Mouse (Mus musculus): ENCODE data around the gene Cfap299. TPM values are rescaled to one million over a fixed set of nuclear protein-coding genes. Genes with fewer than 3 reads are reported as not detected.

Gene Cfap299
- polyA plus RNA-seq, 1 experiment from 2014 or later: 0.51 TPM

- Histone ChIP-seq H3K27me3 (no peaks in the 10 kb centered on the region), H3K9ac (replicated peaks) (no peak overlapping the region), H3K4me3 (replicated peaks) (no peak overlapping the region), H3K36me3 (no peaks in the 10 kb centered on the region), H3K4me1 (replicated peaks) (peaks cover 7% of the 10 kb centered on the region; the same call in 1 of the 2 replicates), H3K4me2 (no peak overlapping the region), H3K27ac (no peak overlapping the region), H3K9me3 (no peaks in the 10 kb centered on the region)
- ATAC-seq (ENCODE audit: insufficient number of reproducible peaks, insufficient read depth, low FRiP score, low TSS enrichment, low read depth): no peak
- WGBS: 35% methylated on average over 5 of the region's 5 CpGs
Measured at GRCm38 (mm10) chr5:98550285-98550684, 221.2 kb downstream of the Cfap299 start.

GRCm38 (mm10) chr5:98550873-98551272 lies 221.8 kb downstream of the Cfap299 start:
- no peaks in the 10 kb centered on the region for H3K36me3 ChIP-seq
- H3K9me3 ChIP-seq: no peaks in the 10 kb centered on the region
- no peak overlapping the region for H3K4me3 ChIP-seq (replicated peaks)
- 75% methylated on average over 1 of the region's 1 CpGs for WGBS
- no peaks in the 10 kb centered on the region for H3K27me3 ChIP-seq
- peaks cover 7% of the 10 kb centered on the region; the same call in 1 of the 2 replicates for H3K4me1 ChIP-seq (replicated peaks)
- no peak overlapping the region for H3K27ac ChIP-seq
- ATAC-seq (ENCODE audit: insufficient number of reproducible peaks, insufficient read depth, low FRiP score, low TSS enrichment, low read depth): no peak
- H3K9ac ChIP-seq (replicated peaks): no peak overlapping the region
- H3K4me2 ChIP-seq: no peak overlapping the region

- ATAC-seq (ENCODE audit: insufficient number of reproducible peaks, insufficient read depth, low FRiP score, low TSS enrichment, low read depth): no peak
- H3K27me3 ChIP-seq: no peaks in the 10 kb centered on the region
- peaks cover 7% of the 10 kb centered on the region; the same call in 1 of the 2 replicates for H3K4me1 ChIP-seq (replicated peaks)
- H3K9me3 ChIP-seq: no peaks in the 10 kb centered on the region
- H3K4me3 ChIP-seq (replicated peaks): no peak within 1 kb of the TSS
- H3K27ac ChIP-seq: no peak within 1 kb of the TSS
- H3K4me2 ChIP-seq: no peak within 1 kb of the TSS
- H3K9ac ChIP-seq (replicated peaks): no peak within 1 kb of the TSS
- H3K36me3 ChIP-seq: no peaks in the 10 kb centered on the region
Measured at GRCm38 (mm10) chr5:98552395-98552794, 223.3 kb downstream of the Cfap299 start, which contains the start of gene Gm11111. Gm11111 (plus strand) TSS chr5:98552695.

GRCm38 (mm10) chr5:98552811-98553601 lies 223.9 kb downstream of the Cfap299 start:
- Histone ChIP-seq H3K4me2 (no peak overlapping the region), H3K36me3 (no peaks in the 10 kb centered on the region), H3K27me3 (no peaks in the 10 kb centered on the region), H3K4me1 (replicated peaks) (peaks cover 7% of the 10 kb centered on the region; the same call in 1 of the 2 replicates), H3K27ac (no peak overlapping the region), H3K9me3 (no peaks in the 10 kb centered on the region), H3K4me3 (replicated peaks) (no peak overlapping the region), H3K9ac (replicated peaks) (no peak overlapping the region)
- ATAC-seq (ENCODE audit: insufficient number of reproducible peaks, insufficient read depth, low FRiP score, low TSS enrichment, low read depth): no peak
- 58% methylated on average over 7 of the region's 7 CpGs for WGBS

- no peaks in the 10 kb centered on the region for H3K27me3 ChIP-seq
- WGBS: 89% methylated on average over 4 of the region's 4 CpGs
Measured at GRCm38 (mm10) chr5:98561301-98561700, 232.2 kb downstream of the Cfap299 start.

GRCm38 (mm10) chr5:98562806-98563205 lies 233.7 kb downstream of the Cfap299 start:
- no peak overlapping the region for H3K4me3 ChIP-seq (replicated peaks)
- no peaks in the 10 kb centered on the region for H3K36me3 ChIP-seq
- no peak for ATAC-seq (ENCODE audit: insufficient number of reproducible peaks, insufficient read depth, low FRiP score, low TSS enrichment, low read depth)
- H3K4me2 ChIP-seq: no peak overlapping the region
- WGBS: 72% methylated on average over 9 of the region's 9 CpGs
- no peak overlapping the region for H3K9ac ChIP-seq (replicated peaks)
- H3K4me1 ChIP-seq (replicated peaks): peaks cover 5% of the 10 kb centered on the region; the same call in 1 of the 2 replicates
- no peak overlapping the region for H3K27ac ChIP-seq
- no peaks in the 10 kb centered on the region for H3K9me3 ChIP-seq
- H3K27me3 ChIP-seq: no peaks in the 10 kb centered on the region

More at GRCm38 (mm10) chr5:98561301-98561700, 232.2 kb downstream of the Cfap299 start:
- Histone ChIP-seq H3K9ac (replicated peaks) (no peak overlapping the region), H3K4me3 (replicated peaks) (no peak overlapping the region), H3K4me2 (no peak overlapping the region), H3K9me3 (no peaks in the 10 kb centered on the region), H3K27ac (no peak overlapping the region), H3K4me1 (replicated peaks) (no peaks in the 10 kb centered on the region), H3K36me3 (no peaks in the 10 kb centered on the region)
- no peak for ATAC-seq (ENCODE audit: insufficient number of reproducible peaks, insufficient read depth, low FRiP score, low TSS enrichment, low read depth)

GRCm38 (mm10) chr5:98563801-98564200 lies 234.7 kb downstream of the Cfap299 start:
- Histone ChIP-seq H3K27ac (no peak overlapping the region), H3K27me3 (no peaks in the 10 kb centered on the region), H3K4me1 (replicated peaks) (peaks cover 5% of the 10 kb centered on the region; the same call in 1 of the 2 replicates), H3K4me3 (replicated peaks) (no peak overlapping the region), H3K36me3 (no peaks in the 10 kb centered on the region), H3K9ac (replicated peaks) (no peak overlapping the region), H3K4me2 (no peak overlapping the region), H3K9me3 (no peaks in the 10 kb centered on the region)
- no peak for ATAC-seq (ENCODE audit: insufficient number of reproducible peaks, insufficient read depth, low FRiP score, low TSS enrichment, low read depth)
- WGBS: 64% methylated on average over 9 of the region's 9 CpGs

GRCm38 (mm10) chr5:98566461-98567193 lies 237.5 kb downstream of the Cfap299 start:
- 0 out of 2 replicates have a peak, but pooled peaks have one; percentile 52 for ATAC-seq (ENCODE audit: insufficient number of reproducible peaks, insufficient read depth, low FRiP score, low TSS enrichment, low read depth)
- 59% methylated on average over 6 of the region's 6 CpGs for WGBS
- Histone ChIP-seq H3K36me3 (no peaks in the 10 kb centered on the region), H3K9me3 (no peaks in the 10 kb centered on the region), H3K4me3 (replicated peaks) (no peak overlapping the region), H3K27ac (no peak overlapping the region), H3K27me3 (no peaks in the 10 kb centered on the region), H3K4me2 (no peak overlapping the region), H3K9ac (replicated peaks) (no peak overlapping the region), H3K4me1 (replicated peaks) (peaks cover 5% of the 10 kb centered on the region; the same call in 1 of the 2 replicates)

GRCm38 (mm10) chr5:98568481-98568880 lies 239.4 kb downstream of the Cfap299 start:
- H3K9me3 ChIP-seq: no peaks in the 10 kb centered on the region
- H3K4me3 ChIP-seq (replicated peaks): no peak overlapping the region
- H3K36me3 ChIP-seq: no peaks in the 10 kb centered on the region
- H3K4me2 ChIP-seq: no peak overlapping the region
- no peak overlapping the region for H3K9ac ChIP-seq (replicated peaks)
- H3K4me1 ChIP-seq (replicated peaks): peaks cover 5% of the 10 kb centered on the region; the same call in 1 of the 2 replicates
- no peaks in the 10 kb centered on the region for H3K27me3 ChIP-seq
- whole genome bisulfite sequencing: 93% methylated on average over 4 of the region's 4 CpGs
- ATAC-seq (ENCODE audit: insufficient number of reproducible peaks, insufficient read depth, low FRiP score, low TSS enrichment, low read depth): no peak
- H3K27ac ChIP-seq: no peak overlapping the region

GRCm38 (mm10) chr5:98569029-98569513 lies 240.0 kb downstream of the Cfap299 start:
- H3K4me3 ChIP-seq (replicated peaks): no peak overlapping the region
- no peak for ATAC-seq (ENCODE audit: insufficient number of reproducible peaks, insufficient read depth, low FRiP score, low TSS enrichment, low read depth)
- no peaks in the 10 kb centered on the region for H3K27me3 ChIP-seq
- no peak overlapping the region for H3K9ac ChIP-seq (replicated peaks)
- no peak overlapping the region for H3K4me2 ChIP-seq
- H3K36me3 ChIP-seq: no peaks in the 10 kb centered on the region
- WGBS: 75% methylated on average over 3 of the region's 3 CpGs
- H3K27ac ChIP-seq: no peak overlapping the region
- H3K9me3 ChIP-seq: no peaks in the 10 kb centered on the region
- H3K4me1 ChIP-seq (replicated peaks): peaks cover 5% of the 10 kb centered on the region; the same call in 1 of the 2 replicates

GRCm38 (mm10) chr5:98572392-98572791 lies 243.3 kb downstream of the Cfap299 start:
- Histone ChIP-seq H3K36me3 (no peaks in the 10 kb centered on the region), H3K4me1 (replicated peaks) (peaks cover 6% of the 10 kb centered on the region), H3K4me2 (no peak overlapping the region), H3K4me3 (replicated peaks) (no peak overlapping the region), H3K27ac (no peak overlapping the region), H3K9ac (replicated peaks) (no peak overlapping the region), H3K27me3 (no peaks in the 10 kb centered on the region), H3K9me3 (no peaks in the 10 kb centered on the region)
- no peak for ATAC-seq (ENCODE audit: insufficient number of reproducible peaks, insufficient read depth, low FRiP score, low TSS enrichment, low read depth)
- 56% methylated on average over 4 of the region's 4 CpGs for WGBS
